Mouse (Mus musculus) gastrocnemius, adult 8-10 months (tissue): ENCODE measurements around the gene Srd5a1. TPM values are rescaled to one million over a fixed set of nuclear protein-coding genes. Genes with fewer than 3 reads are reported as not detected.
"Not testable (repeated sequence)": the region's sequence is repeated elsewhere in the genome, so short reads cannot be mapped to it uniquely, and the experiment has no call there.

Experiments
- DNase-seq, 2 experiments: peaks; one replicate each; pipeline ENCODE4 v3.0.0; 2022; ENCODE audit warnings: low spot score in 2 of 2
- total RNA-seq, 4 experiments: library from RNA; stranded (reverse); gene quantifications; 2 replicates each; pipeline ENCODE4 v1.2.4; 2022

Gene Srd5a1
- under 1 TPM in 2 of 4 experiments, not detected in 2; 0.24 to 0.53 TPM for total RNA-seq

GRCm38 (mm10) chr13:69611398-69612174 lies at the start of gene Srd5a1:
Srd5a1 (minus strand) TSS chr13:69611442.
- DNase-seq = peak; percentile 99 to 100

- DNase-seq = no peak
Measured at GRCm38 (mm10) chr13:69654508-69654907, 43.3 kb upstream of the Srd5a1 start.

- no peak for DNase-seq
Measured at GRCm38 (mm10) chr13:69646481-69646880, 35.2 kb upstream of the Srd5a1 start.

- DNase-seq = no peak
Measured at GRCm38 (mm10) chr13:69645694-69646423, 34.6 kb upstream of the Srd5a1 start.

GRCm38 (mm10) chr13:69644427-69645166 lies 33.4 kb upstream of the Srd5a1 start:
- DNase-seq = no peak

GRCm38 (mm10) chr13:69643937-69644336 lies 32.7 kb upstream of the Srd5a1 start:
- DNase-seq = no peak

GRCm38 (mm10) chr13:69642656-69643216 lies 31.5 kb upstream of the Srd5a1 start:
- DNase-seq = no peak

GRCm38 (mm10) chr13:69641017-69641416 lies 29.8 kb upstream of the Srd5a1 start:
- no peak for DNase-seq

- no peak for DNase-seq
Measured at GRCm38 (mm10) chr13:69640541-69640940, 29.3 kb upstream of the Srd5a1 start.

- no peak for DNase-seq
Measured at GRCm38 (mm10) chr13:69640126-69640525, 28.9 kb upstream of the Srd5a1 start.

- DNase-seq = no peak
Measured at GRCm38 (mm10) chr13:69639251-69639650, 28.0 kb upstream of the Srd5a1 start.

GRCm38 (mm10) chr13:69638108-69638626 lies 26.9 kb upstream of the Srd5a1 start:
- no peak for DNase-seq

GRCm38 (mm10) chr13:69637657-69638056 lies 26.4 kb upstream of the Srd5a1 start:
- no peak for DNase-seq

- no peak for DNase-seq
Measured at GRCm38 (mm10) chr13:69636816-69637215, 25.6 kb upstream of the Srd5a1 start.

GRCm38 (mm10) chr13:69636375-69636774 lies 25.1 kb upstream of the Srd5a1 start:
- no peak for DNase-seq

- not testable (repeated sequence) for DNase-seq
Measured at GRCm38 (mm10) chr13:69635836-69636235, 24.6 kb upstream of the Srd5a1 start.

GRCm38 (mm10) chr13:69633988-69634387 lies 22.7 kb upstream of the Srd5a1 start:
- DNase-seq = no peak

GRCm38 (mm10) chr13:69633551-69633950 lies 22.3 kb upstream of the Srd5a1 start:
- DNase-seq = no peak

- no peak for DNase-seq
Measured at GRCm38 (mm10) chr13:69631659-69632058, 20.4 kb upstream of the Srd5a1 start.

- DNase-seq = no peak
Measured at GRCm38 (mm10) chr13:69631111-69631510, 19.9 kb upstream of the Srd5a1 start.

- no peak for DNase-seq
Measured at GRCm38 (mm10) chr13:69630576-69630975, 19.3 kb upstream of the Srd5a1 start.
